25 mouse cellular contexts compared by ENCODE assay signal in genomic region chr4:106453516-106453915, GRCm38 (mm10). TPM values are rescaled to one million over a fixed set of nuclear protein-coding genes. Genes with fewer than 3 reads are reported as not detected.
DNase-seq lines count a peak whose midpoint lies in the region; ATAC-seq and TF ChIP-seq lines count a peak whose summit lies in the region.
"Had no signal": no experiment of that assay in that cellular context is flagged by ENCODE, and none has a peak within 500 bp of the region (broad histone marks: within the 10 kb centered on the region; RNA-seq: fewer than 3 reads in every experiment).

No protein-coding gene starts in this region.

- no peak overlapping the region for H3K4me3 ChIP-seq in gastrocnemius, adult 2 months
- H3K4me3 ChIP-seq in liver, postnatal 0 days (ENCODE audit: low read depth, low read length), result no peak overlapping the region
- no peak overlapping the region for H3K4me3 ChIP-seq in liver, embryonic 11.5 days (ENCODE audit: low read depth, low read length)
- H3K4me3 ChIP-seq: embryonic facial prominence, embryonic 12.5 days; forebrain, embryonic 15.5 days; heart, embryonic 12.5 days; hindbrain, embryonic 10.5 days; intestine, embryonic 15.5 days had no signal

- no peak for TF ChIP-seq CTCF in gastrocnemius, adult 2 months (IDR thresholded peaks at IDR 0.05)
- no peak for TF ChIP-seq CTCF in liver, postnatal 0 days (IDR thresholded peaks at IDR 0.05; ENCODE audit: low read depth)

- no peaks in the 10 kb centered on the region for H3K9me3 ChIP-seq in liver, postnatal 0 days (ENCODE audit: low read length)
- no peaks in the 10 kb centered on the region for H3K9me3 ChIP-seq in liver, embryonic 11.5 days (ENCODE audit: control insufficient read depth, low read length)
- H3K9me3 ChIP-seq: embryonic facial prominence, embryonic 12.5 days; forebrain, embryonic 15.5 days; hindbrain, embryonic 10.5 days; intestine, embryonic 15.5 days had no signal

- no peak overlapping the region for H3K9ac ChIP-seq in liver, postnatal 0 days (replicated peaks)
- H3K9ac ChIP-seq in liver, embryonic 11.5 days (ENCODE audit: low read depth, low read length), result no peak overlapping the region
- H3K9ac ChIP-seq: embryonic facial prominence, embryonic 12.5 days; forebrain, embryonic 15.5 days; heart, embryonic 12.5 days; hindbrain, embryonic 14.5 days; intestine, embryonic 15.5 days had no signal

- TF ChIP-seq EP300 in liver, postnatal 0 days (IDR thresholded peaks at IDR 0.05; ENCODE audit: low read depth), result no peak

- no peak for ATAC-seq in liver, postnatal 0 days
- no peak for ATAC-seq in liver, embryonic 11.5 days (replicated peaks; ENCODE audit: low FRiP score)
- ATAC-seq: forebrain, embryonic 15.5 days; Patski had no signal

- 72% methylated on average over 4 of the region's 4 CpGs for WGBS in liver, postnatal 0 days (ENCODE audit: insufficient replicate concordance)
- WGBS in liver, embryonic 11.5 days, result 67% methylated on average over 4 of the region's 4 CpGs

- intact Hi-C loops in gastrocnemius, adult 2 months (cut with DNase I), result no loop called here

- H3K27ac ChIP-seq in gastrocnemius, adult 2 months, result no peak overlapping the region
- 0 out of 2 replicates have a peak overlapping the region, but pooled peaks have one; percentile 44 for H3K27ac ChIP-seq in liver, postnatal 0 days (ENCODE audit: low read depth)
- H3K27ac ChIP-seq in liver, embryonic 11.5 days (ENCODE audit: low read depth, low read length), result no peak overlapping the region
- H3K27ac ChIP-seq: embryonic facial prominence, embryonic 12.5 days; forebrain, embryonic 15.5 days; hindbrain, embryonic 10.5 days; hindbrain, embryonic 14.5 days; intestine, embryonic 15.5 days had no signal

- H3K36me3 ChIP-seq in liver, postnatal 0 days (replicated peaks; ENCODE audit: insufficient read depth, low read length), result peaks cover 10% of the 10 kb centered on the region
- no peaks in the 10 kb centered on the region for H3K36me3 ChIP-seq in liver, embryonic 11.5 days (ENCODE audit: control insufficient read depth, insufficient read depth, low read length)
- H3K36me3 ChIP-seq: embryonic facial prominence, embryonic 12.5 days; forebrain, embryonic 15.5 days; heart, embryonic 12.5 days had no signal

- no peak overlapping the region for H3K4me2 ChIP-seq in liver, postnatal 0 days (ENCODE audit: low read depth, low read length)
- no peak overlapping the region for H3K4me2 ChIP-seq in liver, embryonic 11.5 days
- H3K4me2 ChIP-seq: embryonic facial prominence, embryonic 12.5 days; forebrain, embryonic 15.5 days; heart, embryonic 12.5 days; hindbrain, embryonic 14.5 days; intestine, embryonic 15.5 days had no signal

- peaks cover 2% of the 10 kb centered on the region; the same call in 1 of the 2 replicates for H3K4me1 ChIP-seq in liver, postnatal 0 days (ENCODE audit: insufficient read depth)
- peaks cover 7% of the 10 kb centered on the region for H3K4me1 ChIP-seq in liver, embryonic 11.5 days (replicated peaks; ENCODE audit: control insufficient read depth, insufficient read depth, low read length)
- H3K4me1 ChIP-seq: embryonic facial prominence, embryonic 12.5 days; forebrain, embryonic 15.5 days; intestine, embryonic 15.5 days had no signal

- H3K27me3 ChIP-seq in liver, postnatal 0 days (ENCODE audit: insufficient read depth, low read length), result no peaks in the 10 kb centered on the region
- no peaks in the 10 kb centered on the region for H3K27me3 ChIP-seq in liver, embryonic 11.5 days (replicated peaks; ENCODE audit: control insufficient read depth, insufficient read depth, low read length)
- H3K27me3 ChIP-seq: embryonic facial prominence, embryonic 12.5 days; forebrain, embryonic 15.5 days; intestine, embryonic 15.5 days; Patski had no signal

- peak; percentile 79 to 82 for DNase-seq in cerebellum, postnatal 14 days
- no peak for DNase-seq in cerebellum, adult 9-10 months
- peak; percentile 76 for DNase-seq in gastrocnemius, adult 2 months
- DNase-seq in gastrocnemius, postnatal 4 days (ENCODE audit: low spot score in 2 of 2), result no peak
- no peak for DNase-seq in liver, postnatal 0 days
- DNase-seq in liver, embryonic 11.5 days (ENCODE audit: low spot score), result no peak
- no peak for DNase-seq in layer of hippocampus, postnatal 36 days
- DNase-seq: adrenal gland, adult 2 months; adrenal gland, postnatal 25 days; cerebellum, adult 11 months; kidney, adult 18-20 months had no signal

RNA-seq across cellular contexts. Expression of gene Pcsk9, which starts 10.6 kb away (rescaled TPM):
- total RNA-seq in gastrocnemius, adult 2 months (2021), result not detected
- under 1 TPM; 0.66 to 0.70 TPM for total RNA-seq in gastrocnemius, postnatal 4 days (2021)
- 9.0 and 9.8 TPM in 2 replicates for polyA plus RNA-seq in liver, postnatal 0 days (2015; fragmentation: Nextera tagmentation; extraction: Ambion mirVana)
- 71.5 and 75.4 TPM in 2 replicates for polyA plus RNA-seq in liver, embryonic 11.5 days (2014; fragmentation: Nextera tagmentation; extraction: Ambion mirVana)
- total RNA-seq in layer of hippocampus, postnatal 36 days (2021), result not detected
- total RNA-seq: CH12.LX; heart, adult 8-10 months; heart, postnatal 25 days had no signal

RNA-seq across cellular contexts. Expression of gene Bsnd, which starts 38.6 kb away (rescaled TPM):
- total RNA-seq in gastrocnemius, adult 2 months (2021), result not detected
- total RNA-seq in gastrocnemius, postnatal 4 days (2021), result under 1 TPM; 0.18 to 0.25 TPM
- polyA plus RNA-seq in liver, postnatal 0 days (2015; fragmentation: Nextera tagmentation; extraction: Ambion mirVana), result not detected in 2 replicates
- polyA plus RNA-seq in liver, embryonic 11.5 days (2014; fragmentation: Nextera tagmentation; extraction: Ambion mirVana), result not detected in 2 replicates
- total RNA-seq in layer of hippocampus, postnatal 36 days (2021), result not detected
- total RNA-seq: adrenal gland, adult 2 months; adrenal gland, postnatal 25 days; granulocyte monocyte progenitor cell, adult 5-6 weeks; heart, adult 8-10 months; heart, postnatal 25 days had no signal
- polyA plus RNA-seq: cortical plate, adult 2 months; embryonic facial prominence, embryonic 12.5 days; forebrain, embryonic 11.5 days; forebrain, embryonic 15.5 days; heart, embryonic 12.5 days; heart, embryonic 16.5 days; hindbrain, embryonic 10.5 days; hindbrain, embryonic 14.5 days; intestine, embryonic 15.5 days had no signal

Comparison
In these comparisons a context has a peak if more than half of its experiments do, and no peak if none do; other contexts are left out.
1. DNase-seq: peak in cerebellum, postnatal 14 days (2 of 2) and gastrocnemius, adult 2 months (single experiment); none in cerebellum, adult 9-10 months (single experiment), gastrocnemius, postnatal 4 days (0 of 2), liver, postnatal 0 days (single experiment), liver, embryonic 11.5 days (single experiment) and layer of hippocampus, postnatal 36 days (0 of 2).